Mouse (Mus musculus) hindbrain, embryonic 10.5 days (tissue): Measurements from ENCODE around the gene Rrn3. TPM values are rescaled to one million over a fixed set of nuclear protein-coding genes. Genes with fewer than 3 reads are reported as not detected.

ENCODE experiments used
- DNase-seq: peaks from one replicate; pipeline ENCODE4 v3.0.0-alpha.2; 2017; ENCODE audit warnings: low spot score
- H3K27ac ChIP-seq: fragments of 300-500 bp; sonication (generic); 2 replicates; pipeline ENCODE4 v1.5.1; 2016; ENCODE audit warnings: mild to moderate bottlenecking, moderate library complexity
- H3K27me3 ChIP-seq: fragments of 300-500 bp; sonication (generic); 2 replicates; pipeline ENCODE4 v1.6.1; 2016; ENCODE audit warnings: mild to moderate bottlenecking; ENCODE audit not compliant: poor library complexity, insufficient read depth, severe bottlenecking
- H3K36me3 ChIP-seq: fragments of 300-500 bp; sonication (generic); 2 replicates; pipeline ENCODE4 v1.6.1; 2016; ENCODE audit warnings: mild to moderate bottlenecking, moderate library complexity
- H3K4me1 ChIP-seq: fragments of 300-500 bp; sonication (generic); replicated peaks from 2 replicates; pipeline ENCODE4 v1.6.1; 2016; ENCODE audit warnings: mild to moderate bottlenecking
- H3K4me3 ChIP-seq: fragments of 300-500 bp; sonication (generic); 2 replicates; pipeline ENCODE4 v1.5.1; 2016; ENCODE audit warnings: mild to moderate bottlenecking, moderate library complexity
- H3K9me3 ChIP-seq: fragments of 300-500 bp; sonication (generic); 2 replicates; pipeline ENCODE4 v1.6.1; 2016; ENCODE audit warnings: mild to moderate bottlenecking, moderate library complexity
- WGBS: fragments of 180-500 bp; shearing (Covaris S2); methylation state at CpG from one replicate; pipeline ENCODE4 v1.1.7; 2016; 5-methylcytosine and 5-hydroxymethylcytosine counted together
- polyA plus RNA-seq: library from polyadenylated mRNA; unstranded; fragments of >200 nt; fragmentation: Nextera tagmentation; extraction: Ambion mirVana; gene quantifications from 2 replicates; pipeline ENCODE4 v1.2.1, GENCODE M21; 2016

Rrn3 gene
- polyA plus RNA-seq, 1 experiment from 2014 or later: 96.5 TPM

DNA sequence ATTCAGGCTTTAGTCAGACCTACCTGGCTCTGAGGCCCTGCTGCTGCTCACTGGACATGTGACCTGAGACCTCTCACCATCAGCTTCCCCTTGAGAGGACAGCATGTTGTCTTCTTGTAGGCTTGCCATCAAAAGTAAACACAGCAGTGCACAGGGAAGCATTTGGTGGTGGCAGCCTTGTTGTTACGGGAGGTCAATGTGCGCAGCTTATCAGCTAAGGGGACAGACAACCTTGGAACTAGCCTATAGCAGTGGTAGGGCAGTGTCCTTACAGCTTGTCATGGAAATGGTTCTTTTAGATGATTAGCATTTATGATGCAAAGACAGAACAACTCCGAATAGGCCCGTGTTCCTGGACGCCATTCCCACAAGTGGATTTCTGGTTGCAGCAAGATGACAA, 53.9 kb downstream of the Rrn3 start:
- WGBS: 93% methylated on average over 5 of the region's 5 CpGs
- peaks cover 100% of the 10 kb centered on the region for H3K36me3 ChIP-seq
- no peak overlapping the region for H3K27ac ChIP-seq
- H3K4me3 ChIP-seq: no peak overlapping the region
- DNase-seq: no peak
- no peaks in the 10 kb centered on the region for H3K9me3 ChIP-seq
- no peaks in the 10 kb centered on the region for H3K4me1 ChIP-seq
- no peaks in the 10 kb centered on the region for H3K27me3 ChIP-seq

DNA sequence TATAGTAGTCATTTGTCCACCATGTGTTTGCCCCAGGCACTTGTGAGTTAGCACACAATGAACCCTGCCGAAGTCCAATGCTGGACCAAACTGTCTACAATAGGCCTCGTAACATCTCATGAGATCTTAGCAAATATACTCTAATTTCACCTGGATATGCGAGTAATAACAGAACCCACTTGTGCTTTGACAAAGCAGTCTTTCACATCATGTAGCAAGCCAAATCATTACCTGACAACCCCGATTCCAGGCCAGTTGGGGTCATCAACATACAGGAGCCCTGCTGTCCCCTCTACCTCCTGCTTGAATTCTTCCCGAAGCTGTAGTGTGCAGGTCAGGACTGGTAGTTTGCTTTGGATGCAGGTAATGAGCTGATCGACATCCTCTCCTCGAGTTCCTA, 59.5 kb downstream of the Rrn3 start:
- Histone ChIP-seq H3K4me1 (no peaks in the 10 kb centered on the region), H3K36me3 (peaks cover 95% of the 10 kb centered on the region), H3K9me3 (no peaks in the 10 kb centered on the region), H3K27ac (no peak overlapping the region), H3K4me3 (no peak overlapping the region), H3K27me3 (no peaks in the 10 kb centered on the region)
- 92% methylated on average over 7 of the region's 7 CpGs for WGBS
- no peak for DNase-seq

DNA sequence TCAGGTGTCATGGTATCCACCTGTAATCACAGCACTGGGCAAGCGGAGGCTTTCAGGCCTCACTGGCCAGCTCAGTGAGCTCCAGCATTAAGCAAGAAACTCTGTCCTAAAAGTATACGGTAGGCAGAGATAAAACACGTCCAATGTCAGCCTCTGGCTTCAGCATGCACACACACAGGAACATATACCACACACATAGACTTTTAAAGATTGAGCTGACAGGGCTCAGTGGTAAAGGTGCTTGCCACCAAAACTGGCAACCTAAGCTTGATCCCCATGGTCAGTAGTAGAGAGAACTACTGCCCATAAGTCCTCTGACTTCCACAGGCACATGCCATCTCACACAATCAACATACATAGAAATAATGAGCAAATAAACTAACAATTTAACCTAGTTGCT, 60.4 kb downstream of the Rrn3 start:
- Histone ChIP-seq H3K4me3 (no peak overlapping the region), H3K4me1 (no peaks in the 10 kb centered on the region), H3K27me3 (no peaks in the 10 kb centered on the region), H3K27ac (no peak overlapping the region), H3K36me3 (peaks cover 95% of the 10 kb centered on the region), H3K9me3 (no peaks in the 10 kb centered on the region)
- 97% methylated on average over 3 of the region's 3 CpGs for WGBS
- DNase-seq: no peak

DNA sequence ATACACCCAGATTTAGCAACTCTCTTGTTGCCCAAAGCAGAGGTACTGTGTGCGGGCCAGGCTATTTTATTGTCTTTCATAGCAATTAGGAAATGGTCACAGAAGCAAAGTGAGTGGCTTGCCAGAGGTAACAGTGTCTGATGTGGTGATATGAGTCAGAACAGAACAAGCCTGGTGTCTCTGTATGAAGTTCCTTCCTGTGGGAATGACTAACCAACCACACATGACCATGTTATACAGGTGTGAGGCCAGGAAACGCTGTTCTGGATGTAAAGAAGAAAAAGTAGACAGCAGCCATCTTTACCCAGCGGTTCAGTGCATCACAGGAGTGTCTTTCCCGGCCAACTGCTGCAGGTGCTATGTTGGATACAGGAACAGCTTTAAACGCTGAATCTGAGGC, 64.5 kb downstream of the Rrn3 start:
- WGBS: 94% methylated on average over 5 of the region's 5 CpGs
- Histone ChIP-seq H3K4me1 (no peaks in the 10 kb centered on the region), H3K27me3 (no peaks in the 10 kb centered on the region), H3K36me3 (peaks cover 72% of the 10 kb centered on the region), H3K4me3 (no peak overlapping the region), H3K27ac (no peak overlapping the region), H3K9me3 (no peaks in the 10 kb centered on the region)
- DNase-seq: no peak

DNA sequence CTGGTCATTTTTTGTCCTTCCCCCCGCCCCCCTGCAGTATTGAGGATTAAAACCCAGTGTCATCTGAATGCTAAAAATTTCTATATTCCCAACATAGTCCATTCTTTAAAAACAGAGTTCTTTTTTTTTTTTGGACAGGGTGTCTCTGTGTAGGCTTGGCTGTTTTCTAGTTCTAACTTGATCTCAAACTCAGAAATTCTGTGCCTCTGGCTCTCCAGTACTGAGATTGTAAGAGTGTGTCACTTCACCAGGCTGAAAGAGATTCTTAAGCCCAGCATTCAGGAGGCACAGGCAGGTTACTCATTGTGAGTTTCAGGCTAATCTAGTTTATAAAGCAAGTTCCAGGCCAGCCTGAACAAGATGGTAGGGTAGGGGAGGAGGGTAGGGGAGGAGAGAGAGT, 66.2 kb downstream of the Rrn3 start:
- peaks cover 56% of the 10 kb centered on the region for H3K36me3 ChIP-seq
- WGBS: 86% methylated on average over 1 of the region's 1 CpGs

DNA sequence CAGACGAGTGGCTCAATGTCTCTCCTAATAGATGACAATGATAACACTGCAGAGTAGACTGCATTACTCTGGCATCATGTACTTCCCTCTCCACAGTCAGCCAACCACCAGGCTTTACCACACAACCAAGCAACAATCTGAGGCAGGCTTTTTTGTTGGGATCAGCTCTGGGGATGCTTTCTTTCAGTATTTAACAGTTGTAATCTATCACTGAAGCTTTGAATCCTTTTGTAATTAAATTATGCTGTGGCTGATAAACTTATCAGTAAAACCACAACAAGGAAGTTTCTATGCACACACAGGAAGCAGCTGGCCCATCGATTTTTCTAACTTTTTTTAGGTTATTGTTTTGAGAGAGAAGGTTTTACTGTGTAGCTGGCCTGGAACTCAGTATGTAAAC, 67.8 kb downstream of the Rrn3 start:
- Histone ChIP-seq H3K27me3 (no peaks in the 10 kb centered on the region), H3K4me3 (no peak overlapping the region), H3K36me3 (peaks cover 49% of the 10 kb centered on the region), H3K4me1 (no peaks in the 10 kb centered on the region), H3K9me3 (no peaks in the 10 kb centered on the region), H3K27ac (no peak overlapping the region)
- no peak for DNase-seq
- WGBS: 87% methylated on average over 2 of the region's 2 CpGs

More for the DNA sequence above, 66.2 kb downstream of the Rrn3 start:
- H3K4me1 ChIP-seq: no peaks in the 10 kb centered on the region
- H3K4me3 ChIP-seq: no peak overlapping the region
- no peak for DNase-seq
- H3K27ac ChIP-seq: no peak overlapping the region
- no peaks in the 10 kb centered on the region for H3K27me3 ChIP-seq
- H3K9me3 ChIP-seq: no peaks in the 10 kb centered on the region

DNA sequence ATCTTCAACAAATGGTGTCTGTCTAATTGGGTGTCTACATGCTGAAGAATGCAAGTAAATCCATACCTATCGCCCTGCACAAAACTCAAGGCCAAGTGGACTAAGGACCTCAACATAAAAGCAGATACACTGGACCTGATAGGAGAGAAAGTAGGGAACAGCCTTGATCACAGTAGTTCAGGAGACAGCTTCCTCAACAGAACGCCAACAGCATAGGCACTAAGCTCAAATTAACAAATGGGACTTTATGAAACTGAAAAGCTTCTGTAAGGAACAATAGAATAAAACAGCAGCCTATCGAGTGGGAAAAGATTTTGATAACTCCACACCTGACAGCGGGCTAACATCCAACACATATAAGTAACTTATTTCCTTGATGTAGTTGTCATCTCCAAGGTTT, 70.9 kb downstream of the Rrn3 start:
- peaks cover 38% of the 10 kb centered on the region for H3K36me3 ChIP-seq
- WGBS: 93% methylated on average over 4 of the region's 4 CpGs

DNA sequence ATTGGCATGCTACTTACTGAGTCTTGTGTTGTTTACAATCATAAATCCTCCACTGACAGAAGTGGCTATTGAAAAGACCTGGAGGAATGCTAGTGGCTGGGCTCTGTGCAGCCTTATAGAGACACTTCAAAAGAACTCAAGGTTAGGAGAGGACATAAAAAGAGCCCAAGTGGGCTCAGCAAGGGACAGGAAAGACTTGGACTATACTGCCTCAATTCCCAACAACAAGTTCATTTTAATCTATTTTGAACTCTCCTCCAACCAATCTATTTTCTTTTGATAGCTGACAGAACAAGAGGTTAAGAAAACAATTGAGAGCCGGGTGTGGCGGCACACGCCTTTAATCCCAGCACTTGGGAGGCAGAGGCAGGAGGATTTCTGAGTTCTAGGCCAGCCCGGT, 73.4 kb downstream of the Rrn3 start:
- Histone ChIP-seq H3K4me3 (no peak overlapping the region), H3K27me3 (no peaks in the 10 kb centered on the region), H3K9me3 (no peaks in the 10 kb centered on the region), H3K36me3 (peaks cover 40% of the 10 kb centered on the region), H3K4me1 (no peaks in the 10 kb centered on the region), H3K27ac (no peak overlapping the region)
- no peak for DNase-seq
- 94% methylated on average over 4 of the region's 4 CpGs for WGBS

More for the DNA sequence above, 70.9 kb downstream of the Rrn3 start:
- Histone ChIP-seq H3K4me3 (no peak overlapping the region), H3K4me1 (no peaks in the 10 kb centered on the region), H3K27ac (no peak overlapping the region), H3K9me3 (no peaks in the 10 kb centered on the region), H3K27me3 (no peaks in the 10 kb centered on the region)
- no peak for DNase-seq

Other genes with a start within 250 kb of the Rrn3 start
- 41.2 and 48.3 TPM in 2 replicates for gene Parn, start 112.5 kb upstream of the Rrn3 start, polyA plus RNA-seq
- gene Bfar, start 108.8 kb upstream of the Rrn3 start, polyA plus RNA-seq: 34.1 and 38.0 TPM in 2 replicates
- gene 3110001I22Rik, start 108.8 kb upstream of the Rrn3 start, polyA plus RNA-seq: 8.7 and 10.0 TPM in 2 replicates
- gene Pla2g10, start 49.7 kb upstream of the Rrn3 start, polyA plus RNA-seq: 0.27 and 0.51 TPM in 2 replicates
- gene Ntan1, start 38.1 kb downstream of the Rrn3 start, polyA plus RNA-seq: 137 and 169 TPM in 2 replicates
- gene Pdxdc1, start 122.4 kb downstream of the Rrn3 start, polyA plus RNA-seq: 68.7 and 71.7 TPM in 2 replicates
- 3.3 and 4.6 TPM in 2 replicates for gene Mpv17l, start 122.5 kb downstream of the Rrn3 start, polyA plus RNA-seq
- 9.3 and 22.4 TPM in 2 replicates for gene 2900011O08Rik, start 205.9 kb downstream of the Rrn3 start, polyA plus RNA-seq
- gene Ifitm7, start 206.2 kb downstream of the Rrn3 start, polyA plus RNA-seq: 0.54 and 1.4 TPM in 2 replicates